Comparison of ENCODE assay signal across 22 mouse cellular contexts in the genomic region with DNA sequence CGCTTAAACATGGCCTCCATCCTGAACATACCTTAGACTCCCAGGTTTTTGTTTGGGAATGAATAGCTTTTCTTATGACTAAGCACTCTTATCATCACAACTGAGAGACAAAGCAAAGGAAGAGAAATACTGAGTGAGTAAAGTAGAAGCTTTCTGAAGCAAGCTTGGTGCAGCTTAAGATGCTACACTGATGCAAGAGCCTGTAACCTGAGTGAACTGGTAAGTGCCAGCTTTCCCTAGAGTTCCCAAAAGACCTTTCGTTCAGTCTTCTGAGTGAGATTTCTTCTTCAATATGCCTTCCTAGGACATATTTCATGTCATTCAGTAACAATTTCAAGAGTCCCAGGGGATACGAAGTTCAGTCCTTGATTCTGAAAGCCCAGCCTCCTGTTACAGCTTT. TPM values are rescaled to one million over a fixed set of nuclear protein-coding genes. Genes with fewer than 3 reads are reported as not detected.
DNase-seq lines count a peak whose midpoint lies in the region; ATAC-seq and TF ChIP-seq lines count a peak whose summit lies in the region.
"Had no signal": no experiment of that assay in that cellular context is flagged by ENCODE, and none has a peak within 500 bp of the region (broad histone marks: within the 10 kb centered on the region; RNA-seq: fewer than 3 reads in every experiment).

No protein-coding gene starts in this region.

- no peak for ATAC-seq in lung, postnatal 0 days
- ATAC-seq: hindbrain, postnatal 0 days; midbrain, embryonic 15.5 days had no signal

- H3K27ac ChIP-seq in embryonic fibroblast, embryonic 13.5 days (ENCODE audit: insufficient read depth, low read length), result peak overlapping the region; percentile 99
- peak overlapping the region; percentile 33 for H3K27ac ChIP-seq in macrophage
- no peak overlapping the region for H3K27ac ChIP-seq in lung, postnatal 0 days (ENCODE audit: low read length)
- H3K27ac ChIP-seq: embryonic facial prominence, embryonic 15.5 days; forebrain, embryonic 10.5 days; heart, embryonic 15.5 days; hindbrain, embryonic 10.5 days; hindbrain, postnatal 0 days; layer of hippocampus, adult 2 months; midbrain, embryonic 15.5 days had no signal

- 92% methylated on average over 3 of the region's 3 CpGs for WGBS in macrophage (ENCODE audit: missing documents)
- 73% methylated on average over 3 of the region's 3 CpGs for WGBS in lung, postnatal 0 days

- peak; percentile 84 for DNase-seq in 3T3-L1 (ENCODE audit: low read depth, low spot score)
- DNase-seq in 416B (ENCODE audit: low read depth), result peak; percentile 50
- no peak for DNase-seq in lung, postnatal 0 days (ENCODE audit: low spot score)
- no peak for DNase-seq in urinary bladder, postnatal 36 days (ENCODE audit: low spot score in 2 of 2)
- no peak for DNase-seq in cerebellum, adult 11-12 months
- DNase-seq: adrenal gland, postnatal 14 days; cerebellum, adult 11 months; cerebellum, postnatal 36 days; kidney, adult 18-20 months; kidney, postnatal 14 days; left cerebral cortex, postnatal 4 days; lung, postnatal 14 days had no signal

- no peaks in the 10 kb centered on the region for H3K9me3 ChIP-seq in lung, postnatal 0 days (ENCODE audit: low read length)
- H3K9me3 ChIP-seq: embryonic facial prominence, embryonic 15.5 days; forebrain, embryonic 10.5 days; heart, embryonic 15.5 days; hindbrain, embryonic 10.5 days; megakaryocyte, embryonic 14.5 days; midbrain, embryonic 15.5 days had no signal

- no peak overlapping the region for H3K9ac ChIP-seq in lung, postnatal 0 days (replicated peaks; ENCODE audit: low read depth)
- H3K9ac ChIP-seq: embryonic facial prominence, embryonic 15.5 days; heart, embryonic 15.5 days; midbrain, embryonic 15.5 days had no signal

- H3K27me3 ChIP-seq in lung, postnatal 0 days (replicated peaks; ENCODE audit: insufficient read depth, low read length), result no peaks in the 10 kb centered on the region
- H3K27me3 ChIP-seq: embryonic facial prominence, embryonic 15.5 days; heart, embryonic 15.5 days; megakaryocyte, embryonic 14.5 days; midbrain, embryonic 15.5 days had no signal

- TF ChIP-seq EP300 in lung, postnatal 0 days (IDR thresholded peaks at IDR 0.05), result no peak

- H3K4me2 ChIP-seq in lung, postnatal 0 days (replicated peaks; ENCODE audit: low read depth, low read length), result no peak overlapping the region
- H3K4me2 ChIP-seq: embryonic facial prominence, embryonic 15.5 days; heart, embryonic 15.5 days; midbrain, embryonic 15.5 days had no signal

- no peak for TF ChIP-seq POLR2A in embryonic fibroblast, embryonic 13.5 days (IDR thresholded peaks at IDR 0.05; ENCODE audit: low read depth, low read length)

- H3K36me3 ChIP-seq in macrophage (ENCODE audit: inconsistent target), result no peaks in the 10 kb centered on the region
- H3K36me3 ChIP-seq in lung, postnatal 0 days (ENCODE audit: insufficient read depth, low read length), result no peaks in the 10 kb centered on the region
- H3K36me3 ChIP-seq: embryonic facial prominence, embryonic 15.5 days; forebrain, embryonic 10.5 days; heart, embryonic 15.5 days; hindbrain, embryonic 10.5 days; midbrain, embryonic 15.5 days had no signal

- no peak for TF ChIP-seq CTCF in embryonic fibroblast, embryonic 13.5 days (IDR thresholded peaks at IDR 0.05; ENCODE audit: borderline replicate concordance, insufficient read depth, low read length)
- TF ChIP-seq CTCF in lung, postnatal 0 days (IDR thresholded peaks at IDR 0.05), result no peak

- H3K4me1 ChIP-seq in embryonic fibroblast, embryonic 13.5 days (ENCODE audit: control insufficient read depth, insufficient read depth, low read length), result peaks cover 9% of the 10 kb centered on the region
- H3K4me1 ChIP-seq in lung, postnatal 0 days (ENCODE audit: insufficient read depth, low read depth, low read length), result peaks cover 8% of the 10 kb centered on the region; the same call in 1 of the 2 replicates

- H3K79me2 ChIP-seq in macrophage (ENCODE audit: inconsistent target), result peaks cover 20% of the 10 kb centered on the region

- H3K4me3 ChIP-seq in embryonic fibroblast, embryonic 13.5 days (ENCODE audit: insufficient read depth, low read length), result no peak overlapping the region
- no peak overlapping the region for H3K4me3 ChIP-seq in macrophage (ENCODE audit: inconsistent target)
- H3K4me3 ChIP-seq in lung, postnatal 0 days (ENCODE audit: low read depth, low read length), result no peak overlapping the region
- H3K4me3 ChIP-seq: embryonic facial prominence, embryonic 15.5 days; forebrain, embryonic 10.5 days; heart, embryonic 15.5 days; hindbrain, embryonic 10.5 days; layer of hippocampus, adult 2 months; midbrain, embryonic 15.5 days had no signal

RNA-seq across cellular contexts. Expression of a gene that starts 2.5 kb away (rescaled TPM):
- polyA plus RNA-seq in embryonic fibroblast, embryonic 13.5 days (2011; ENCODE audit: insufficient read length, low read depth, missing spikeins), result 92.1 and 103 TPM in 2 replicates
- total RNA-seq in macrophage (2018; cell fraction: chromatin; rRNA removed), result 100 to 1,000 TPM in 8 of 26 experiments, 10 to 100 TPM in 18; 35.5 to 200 (median 70.2) TPM
- 10 to 100 TPM; 19.4 to 49.5 (median 26.2) TPM for total RNA-seq in macrophage (2018; cell fraction: cytosol; rRNA removed)
- 100 to 1,000 TPM in 2 of 26 experiments, 10 to 100 TPM in 24; 35.5 to 131 (median 71.8) TPM for total RNA-seq in macrophage (2018; cell fraction: nucleus; rRNA removed)
- 14.7 to 22.5 TPM (median 19.4 TPM) in 3 replicates for polyA plus RNA-seq in macrophage (2018)
- 24.5 and 24.9 TPM in 2 replicates for polyA plus RNA-seq in lung, postnatal 0 days (2015; fragmentation: Nextera tagmentation; extraction: Ambion mirVana)

RNA-seq across cellular contexts. Expression of a gene that starts 8.5 kb away (rescaled TPM):
- 486 and 500 TPM in 2 replicates for polyA plus RNA-seq in embryonic fibroblast, embryonic 13.5 days (2011; ENCODE audit: insufficient read length, low read depth, missing spikeins)
- 100 to 1,000 TPM; 125 to 333 (median 239) TPM for total RNA-seq in macrophage (2018; cell fraction: chromatin; rRNA removed)
- 100 to 1,000 TPM in 5 of 26 experiments, 10 to 100 TPM in 21; 60.7 to 107 (median 78.5) TPM for total RNA-seq in macrophage (2018; cell fraction: cytosol; rRNA removed)
- total RNA-seq in macrophage (2018; cell fraction: nucleus; rRNA removed), result 100 to 1,000 TPM in 15 of 26 experiments, 10 to 100 TPM in 11; 65.5 to 149 (median 105) TPM
- 68.8 to 188 TPM (median 89.7 TPM) in 3 replicates for polyA plus RNA-seq in macrophage (2018)
- polyA plus RNA-seq in lung, postnatal 0 days (2015; fragmentation: Nextera tagmentation; extraction: Ambion mirVana), result 82.1 and 94.4 TPM in 2 replicates

RNA-seq across cellular contexts. Expression of a gene that starts 29.8 kb away (rescaled TPM):
- polyA plus RNA-seq in embryonic fibroblast, embryonic 13.5 days (2011; ENCODE audit: insufficient read length, low read depth, missing spikeins), result 14.8 and 20.9 TPM in 2 replicates
- total RNA-seq in macrophage (2018; cell fraction: chromatin; rRNA removed), result 10 to 100 TPM; 14.5 to 58.6 (median 29.9) TPM
- 10 to 100 TPM; 11.5 to 26.0 (median 19.9) TPM for total RNA-seq in macrophage (2018; cell fraction: cytosol; rRNA removed)
- total RNA-seq in macrophage (2018; cell fraction: nucleus; rRNA removed), result 10 to 100 TPM in 24 of 26 experiments, 1 to 10 TPM in 2; 8.1 to 44.0 (median 19.5) TPM
- 13.7 to 22.3 TPM (median 15.2 TPM) in 3 replicates for polyA plus RNA-seq in macrophage (2018)
- 75.1 and 79.7 TPM in 2 replicates for polyA plus RNA-seq in lung, postnatal 0 days (2015; fragmentation: Nextera tagmentation; extraction: Ambion mirVana)

Comparison
In these comparisons a context has a peak if more than half of its experiments do, and no peak if none do; other contexts are left out.
1. DNase-seq: peak in 3T3-L1 (single experiment) and 416B (single experiment); none in lung, postnatal 0 days (single experiment), urinary bladder, postnatal 36 days (0 of 2) and cerebellum, adult 11-12 months (single experiment).